Mouse (Mus musculus) B cell, adult 2 months (primary cell): ENCODE measurements around the gene Phyhipl.

Source experiments
- DNase-seq, 2 experiments: peaks; one replicate each; pipeline ENCODE4 v3.0.0; 2022

The Phyhipl gene

DNA sequence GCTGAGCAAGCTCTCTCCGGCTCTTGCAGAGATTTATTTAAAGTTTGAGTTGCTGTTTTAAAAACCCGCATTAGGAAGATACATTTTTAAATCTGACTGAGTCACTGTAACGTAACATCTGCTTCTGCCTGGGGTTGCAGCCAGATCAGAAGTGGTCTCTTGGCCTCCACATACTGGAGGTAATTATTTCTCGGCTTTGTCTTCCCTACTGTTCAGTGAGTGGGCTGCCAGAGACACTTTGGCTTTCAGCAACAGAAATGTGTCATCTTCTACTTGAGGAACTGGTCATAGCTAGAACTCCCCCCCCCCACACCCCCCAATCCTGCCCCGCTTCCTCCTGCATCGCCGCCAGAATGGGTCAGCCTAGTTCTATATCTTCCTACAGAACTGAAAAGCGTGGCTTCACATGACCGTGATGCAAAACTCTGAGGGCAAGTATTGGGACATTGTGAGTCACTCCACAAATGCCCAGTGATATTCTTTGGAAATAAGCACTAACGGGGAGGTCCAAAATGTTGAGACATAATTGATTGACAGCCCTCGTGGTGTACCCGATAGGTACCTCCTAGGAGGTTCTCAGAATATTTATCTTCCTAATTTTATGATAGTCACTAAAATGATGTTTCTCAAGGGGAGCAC, 125.5 kb downstream of the Phyhipl start:
- DNase-seq: no peak

DNA sequence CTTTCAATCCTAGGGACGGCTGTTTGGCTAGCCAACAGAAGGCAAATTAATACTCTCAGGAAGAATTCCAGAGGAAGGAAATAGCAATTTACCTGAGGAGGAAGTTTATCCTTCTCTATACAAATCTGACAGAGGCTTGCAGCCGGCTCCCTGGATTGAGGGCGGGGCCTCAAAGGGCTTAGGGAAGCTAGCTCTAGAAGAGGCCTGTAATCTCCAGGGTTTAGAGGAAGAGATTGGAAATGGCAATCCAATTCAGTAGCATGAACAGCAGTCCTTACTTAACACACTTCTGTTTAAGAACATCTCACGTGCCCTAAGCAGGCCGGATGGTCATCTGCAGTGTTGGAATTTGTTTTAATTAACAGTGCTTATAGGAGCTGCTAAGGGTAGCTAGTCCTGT, 134.4 kb downstream of the Phyhipl start:
- DNase-seq: no peak

GRCm38 (mm10) chr10:70520143-70521131, 135.3 kb downstream of the Phyhipl start:
- DNase-seq: no peak

DNA sequence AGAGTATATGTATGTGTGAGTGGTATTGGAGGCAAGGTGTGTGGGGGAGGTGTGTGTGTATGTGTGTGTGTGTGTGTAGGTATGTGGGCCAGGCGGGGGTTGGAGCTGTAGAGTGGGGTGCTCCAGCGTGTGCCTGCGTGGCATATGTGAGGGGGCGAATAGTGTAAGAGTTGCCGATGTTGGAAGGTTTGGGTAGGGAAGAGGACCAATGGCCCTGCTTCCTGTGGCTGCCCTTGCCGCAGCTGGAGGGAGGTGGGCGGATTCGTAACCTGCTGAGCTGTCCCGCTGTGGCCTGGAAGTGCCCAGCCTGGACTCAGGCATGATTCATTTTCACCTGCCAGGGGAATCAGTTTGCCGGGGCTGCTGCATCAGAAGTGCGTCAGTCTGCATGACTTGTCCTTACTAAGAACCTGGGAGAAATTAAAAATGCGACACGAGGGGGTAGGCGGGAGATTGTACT, 136.1 kb downstream of the Phyhipl start:
- no peak for DNase-seq

- no peak for DNase-seq
These were observed 139.1 kb downstream of the Phyhipl start for GRCm38 (mm10) chr10:70516661-70517060.

- no peak for DNase-seq
These were observed 140.9 kb downstream of the Phyhipl start for GRCm38 (mm10) chr10:70514848-70515247.

DNA sequence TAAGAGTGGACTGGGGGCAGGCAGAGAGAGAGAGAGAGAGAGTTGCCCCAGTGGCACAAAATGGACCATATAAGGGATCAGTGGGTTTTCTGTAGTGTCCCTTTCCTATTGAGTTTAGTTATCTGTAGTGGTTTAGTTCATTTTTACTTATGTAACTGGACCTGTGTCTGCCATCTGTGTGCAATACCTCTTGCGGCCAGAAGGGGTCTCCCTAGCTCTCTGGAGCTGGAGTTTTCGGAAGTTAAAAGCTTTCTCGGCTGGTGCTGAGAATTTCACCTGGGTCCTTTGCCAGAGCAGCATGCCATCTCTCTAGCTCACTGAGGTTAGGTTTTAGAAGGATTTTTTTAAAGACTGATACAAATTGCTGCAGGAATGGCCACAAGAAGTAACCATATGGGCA, 147.9 kb downstream of the Phyhipl start:
- DNase-seq: no peak
